Mouse (Mus musculus) 3T3-L1 (cell line): ENCODE measurements around the gene Rbfox2.
"Not testable (repeated sequence)": the region's sequence is repeated elsewhere in the genome, so short reads cannot be mapped to it uniquely, and the experiment has no call there.

ENCODE experiments used
- DNase-seq: peaks from one replicate; pipeline ENCODE4 v3.0.0-alpha.2; 2015; ENCODE audit warnings: low read depth, low spot score

The Rbfox2 gene

GRCm38 (mm10) chr15:77306547-77307261 lies at the start of gene Rbfox2:
Gene Rbfox2, minus strand, starts transcription at chr15:77307004.
- DNase-seq: peak; percentile 96

DNA sequence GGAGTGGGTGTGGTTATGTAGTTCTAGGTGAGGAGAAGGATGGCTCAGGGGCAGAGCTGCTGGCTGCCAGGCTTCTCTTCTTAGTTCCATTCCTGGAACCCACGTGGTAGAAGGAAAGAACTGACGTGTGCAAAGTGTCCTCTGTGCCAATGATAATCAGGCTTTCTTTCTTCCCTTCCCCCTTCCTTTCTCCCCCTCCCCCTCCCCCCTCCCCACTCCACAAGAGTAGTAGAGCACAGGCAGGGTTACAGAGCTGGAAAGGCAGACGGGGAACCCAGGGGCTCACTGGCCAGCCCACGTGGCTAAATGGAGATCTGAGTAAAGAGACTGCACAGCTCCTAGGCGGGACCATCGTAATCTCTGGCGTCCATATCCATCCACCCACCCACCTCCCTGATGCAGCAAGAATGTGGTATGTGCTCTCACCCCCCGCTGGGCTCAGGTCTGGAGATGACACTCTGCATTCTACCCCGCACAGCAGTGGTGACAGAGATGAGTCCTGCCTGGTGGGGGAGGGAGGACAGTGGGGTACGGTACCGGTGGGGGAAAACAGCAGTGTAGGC lies 49.5 kb upstream of the Rbfox2 start:
- no peak for DNase-seq

DNA sequence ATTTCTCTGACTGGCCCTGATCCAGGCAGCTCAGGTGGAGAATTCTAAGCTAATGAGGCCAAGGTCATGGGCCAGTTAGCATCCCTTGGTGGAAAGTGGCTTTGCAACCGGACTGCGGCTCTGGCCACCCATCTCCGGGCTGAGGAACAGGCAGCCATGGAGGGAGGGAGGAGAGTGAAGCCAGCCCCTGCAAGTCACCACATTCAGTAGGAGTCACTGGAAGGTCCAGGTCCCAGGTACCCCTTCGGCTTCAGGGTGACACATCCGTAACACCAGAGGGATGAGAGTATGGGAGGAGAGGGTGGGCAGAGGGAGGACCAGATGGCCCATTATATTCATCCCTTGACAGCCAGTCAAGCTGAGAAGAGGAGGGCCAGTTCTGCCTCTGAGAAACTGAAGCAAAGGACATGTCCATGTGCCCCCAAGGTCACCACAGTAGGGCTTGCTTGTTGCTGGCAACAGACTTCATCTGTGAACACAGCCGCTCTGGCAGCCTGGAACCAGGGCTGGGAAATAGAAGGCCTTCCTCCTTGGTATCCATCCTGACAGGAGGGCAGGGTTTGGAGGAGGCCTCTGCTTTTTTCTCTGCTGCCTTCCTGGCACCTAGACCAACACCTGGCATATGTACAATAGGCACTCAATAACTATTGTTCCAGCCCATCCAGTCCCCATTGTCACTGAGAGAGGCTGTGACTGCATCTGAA lies 48.2 kb upstream of the Rbfox2 start:
- no peak for DNase-seq

DNA sequence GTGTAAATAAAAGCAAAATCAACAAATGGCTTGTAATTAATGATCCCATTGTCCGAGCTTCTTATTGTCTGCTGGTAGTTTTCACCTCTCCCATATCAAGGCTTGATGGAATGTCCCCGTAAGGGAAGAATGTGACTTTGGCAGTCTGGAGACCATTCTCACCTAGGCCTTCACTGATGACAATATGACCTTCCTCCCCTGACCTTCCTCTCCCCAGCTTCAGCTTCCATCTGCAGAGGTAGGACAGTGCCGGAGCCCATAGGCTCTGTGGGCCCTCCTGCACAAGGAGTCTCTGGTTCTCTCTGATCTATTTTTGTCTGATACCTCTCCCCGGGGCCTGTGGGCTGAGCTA lies 47.7 kb upstream of the Rbfox2 start:
- no peak for DNase-seq

DNA sequence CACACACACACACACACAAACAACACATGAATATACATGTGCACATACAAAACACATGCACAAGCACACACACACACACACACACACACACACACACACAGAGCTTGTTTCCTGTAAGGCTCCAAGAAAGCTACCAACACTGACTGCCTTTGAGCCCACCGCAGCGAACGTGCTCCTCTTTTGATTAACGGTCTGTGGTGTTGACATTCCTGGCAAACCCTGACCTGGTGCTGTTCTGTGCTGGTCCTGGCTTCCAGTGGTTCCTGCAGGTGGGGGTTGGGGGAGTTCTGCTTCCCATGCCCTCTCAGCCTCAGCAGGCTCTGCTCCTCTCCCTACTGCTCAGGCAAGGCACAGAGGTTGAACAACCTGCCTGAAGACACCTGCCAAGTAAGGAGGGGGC lies 47.0 kb upstream of the Rbfox2 start:
- no peak for DNase-seq

- no peak for DNase-seq
Measured at GRCm38 (mm10) chr15:77352863-77353262, 46.1 kb upstream of the Rbfox2 start.

- no peak for DNase-seq
Measured at GRCm38 (mm10) chr15:77350117-77350516, 43.3 kb upstream of the Rbfox2 start.

- DNase-seq: no peak
Measured at GRCm38 (mm10) chr15:77348146-77348545, 41.3 kb upstream of the Rbfox2 start.

DNA sequence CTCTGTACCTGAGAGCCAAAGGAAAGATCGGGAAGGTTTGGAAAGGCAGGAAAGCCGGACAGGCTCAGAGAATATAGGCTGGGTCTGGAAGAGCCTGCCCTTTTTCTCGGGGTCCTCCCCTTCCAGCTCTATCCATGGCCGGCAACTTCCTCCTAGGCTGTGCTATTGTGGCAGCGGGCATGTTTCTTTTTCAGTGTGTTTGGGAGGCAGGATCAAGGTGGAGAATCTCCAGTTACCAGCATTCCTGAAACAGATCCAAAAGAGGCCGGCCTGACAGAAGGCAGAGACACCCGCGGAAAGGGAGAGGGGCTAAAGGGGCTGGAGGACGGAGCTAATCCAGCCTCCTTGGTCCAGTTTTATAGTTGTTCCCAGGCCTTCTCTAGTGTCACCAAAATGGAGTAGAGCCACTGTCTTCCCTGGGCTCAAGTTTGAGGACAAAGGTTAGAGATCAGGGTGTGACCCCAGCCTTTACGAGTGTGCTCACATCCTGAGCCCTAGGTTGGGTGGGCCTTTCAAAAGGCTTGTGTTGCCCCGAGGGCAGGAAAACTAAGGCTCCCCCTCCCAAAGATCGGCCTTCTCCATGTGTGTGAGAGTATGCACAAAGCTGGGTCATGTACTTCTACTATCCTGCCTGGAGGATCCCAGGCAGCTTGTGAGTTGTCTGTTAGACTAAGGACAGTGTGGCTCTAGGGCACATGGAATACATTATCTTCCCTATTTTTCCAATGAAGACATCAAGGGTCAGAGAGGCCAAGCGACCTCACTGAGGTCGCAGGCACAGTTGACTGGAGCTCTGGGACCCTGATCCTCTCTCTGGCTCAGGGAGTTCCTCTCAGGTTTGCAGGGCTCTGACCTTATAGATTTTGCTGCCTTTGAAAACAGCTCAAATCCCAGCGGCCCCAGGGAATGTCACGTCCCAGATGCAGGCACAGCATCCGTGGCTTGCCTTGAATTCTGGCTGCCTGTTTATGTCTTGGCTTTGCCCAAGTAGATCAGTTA lies 37.6 kb upstream of the Rbfox2 start:
- peak; percentile 60 for DNase-seq

- peak; percentile 70 for DNase-seq
Measured at GRCm38 (mm10) chr15:77343527-77344091, 36.8 kb upstream of the Rbfox2 start.

- no peak for DNase-seq
Measured at GRCm38 (mm10) chr15:77342962-77343526, 36.2 kb upstream of the Rbfox2 start.

- DNase-seq: no peak
Measured at GRCm38 (mm10) chr15:77342005-77342404, 35.2 kb upstream of the Rbfox2 start.

DNA sequence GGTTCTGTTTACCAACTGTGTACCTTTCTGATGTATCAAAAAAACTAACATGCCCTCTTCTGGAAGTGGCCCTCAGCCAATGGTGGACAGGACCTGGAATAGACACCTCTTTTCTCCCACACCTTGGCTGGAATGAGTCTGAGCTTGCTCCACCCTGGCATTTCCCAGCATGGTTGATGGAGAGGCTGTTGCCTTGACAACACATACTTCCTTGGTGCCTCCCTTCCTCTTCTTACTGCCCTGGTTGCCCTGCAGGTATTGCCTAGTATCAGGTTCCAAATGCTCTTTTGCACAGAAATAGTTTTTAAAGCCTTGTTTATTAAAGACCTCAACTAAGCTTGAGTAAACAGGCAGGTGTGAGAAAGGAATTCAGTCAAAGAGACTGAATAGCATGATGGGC lies 33.8 kb upstream of the Rbfox2 start:
- no peak for DNase-seq

GRCm38 (mm10) chr15:77338924-77339429 lies 32.2 kb upstream of the Rbfox2 start:
- no peak for DNase-seq

DNA sequence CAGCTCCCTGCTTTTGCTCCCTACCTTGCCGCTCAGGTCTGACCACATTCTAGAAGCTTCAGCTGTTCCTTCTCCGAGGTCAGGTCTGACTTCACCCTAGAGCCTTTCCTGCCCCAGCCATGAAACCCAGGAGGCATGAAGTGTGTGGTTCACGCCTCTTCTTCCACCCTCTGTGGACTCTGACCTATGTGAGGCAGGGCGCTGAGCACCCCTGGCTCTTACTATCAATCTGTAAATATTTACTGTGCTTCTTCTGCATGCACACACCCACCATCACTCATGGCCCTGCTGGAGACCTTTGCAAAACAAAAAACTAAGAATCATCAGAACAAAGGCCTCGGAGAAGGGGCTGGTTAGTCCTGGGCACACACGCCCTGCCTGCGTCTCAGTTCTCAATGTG lies 31.6 kb upstream of the Rbfox2 start:
- no peak for DNase-seq

- DNase-seq: peak; percentile 43
Measured at GRCm38 (mm10) chr15:77337926-77338325, 31.1 kb upstream of the Rbfox2 start.

DNA sequence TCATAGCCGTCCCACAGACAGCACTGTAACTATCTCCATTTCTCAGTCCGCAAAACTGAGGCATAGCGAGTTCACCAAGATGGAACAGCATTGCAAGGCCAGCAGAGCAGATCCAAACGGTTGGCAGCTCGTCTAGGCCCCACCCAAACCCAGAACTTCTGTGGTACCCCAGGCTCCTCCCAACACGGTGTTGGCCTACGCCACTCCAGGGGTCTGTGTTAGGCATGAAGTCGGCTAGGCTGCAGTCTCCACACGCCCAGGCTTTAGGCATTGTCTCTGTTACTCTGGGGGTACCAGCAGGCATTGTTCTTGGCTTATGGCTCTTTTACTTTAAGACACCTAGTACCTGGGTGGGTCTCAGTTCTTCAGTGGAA lies 30.2 kb upstream of the Rbfox2 start:
- DNase-seq: no peak

GRCm38 (mm10) chr15:77336287-77336967 lies 29.6 kb upstream of the Rbfox2 start:
- DNase-seq: peak; percentile 97

- DNase-seq: not testable (repeated sequence)
Measured at GRCm38 (mm10) chr15:77335185-77335584, 28.4 kb upstream of the Rbfox2 start.

DNA sequence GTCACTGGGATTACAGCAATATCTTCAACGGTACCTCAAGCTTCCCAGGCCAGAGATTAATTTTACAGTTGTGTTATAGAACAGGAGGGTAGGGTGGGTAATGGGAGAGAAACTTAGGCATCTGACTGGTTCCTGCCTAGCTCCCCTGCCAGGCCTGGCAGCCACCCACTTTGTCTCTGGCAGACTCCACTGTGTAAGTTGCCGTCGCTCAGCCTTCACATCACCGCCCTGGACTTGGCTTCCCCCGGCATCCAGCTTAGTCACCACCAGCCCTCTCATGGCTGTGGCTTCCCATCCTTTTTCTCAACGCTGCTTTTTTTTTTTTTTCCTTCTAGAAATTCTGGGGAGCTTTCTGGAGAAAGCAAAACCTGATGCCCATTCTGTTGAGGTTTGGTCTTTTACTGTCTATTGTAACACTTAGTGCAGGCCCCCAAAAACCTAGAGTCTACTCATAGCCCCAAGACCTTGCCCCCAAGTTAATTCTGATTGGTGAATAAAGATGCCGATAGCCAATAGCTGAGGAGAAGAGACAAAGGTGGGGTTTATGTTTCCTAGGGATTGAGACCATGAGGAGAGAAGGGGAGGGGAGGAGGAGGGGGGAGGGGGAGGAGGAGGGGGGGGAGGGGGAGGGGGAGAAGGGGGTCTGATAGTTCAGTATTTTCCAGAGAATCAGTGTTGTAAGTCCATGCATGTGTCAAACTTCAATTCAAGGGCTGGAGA lies 25.6 kb upstream of the Rbfox2 start:
- peak; percentile 92 for DNase-seq
